Mouse (Mus musculus): ENCODE measurements around the gene Ugt1a7c. TPM values are rescaled to one million over a fixed set of nuclear protein-coding genes. Genes with fewer than 3 reads are reported as not detected.

Ugt1a7c gene
- polyA plus RNA-seq, 1 experiment from 2014 or later = 2.8 TPM

- Histone ChIP-seq H3K36me3 (ENCODE audit: control insufficient read depth, insufficient read depth, low read length) (no peaks in the 10 kb centered on the region), H3K27me3 (replicated peaks; ENCODE audit: control insufficient read depth, insufficient read depth, low read length) (no peaks in the 10 kb centered on the region), H3K4me1 (replicated peaks; ENCODE audit: control insufficient read depth, insufficient read depth, low read length) (no peaks in the 10 kb centered on the region), H3K4me2 (no peak overlapping the region), H3K4me3 (ENCODE audit: low read depth, low read length) (no peak overlapping the region), H3K9ac (ENCODE audit: low read depth, low read length) (no peak overlapping the region), H3K9me3 (ENCODE audit: control insufficient read depth, low read length) (peaks cover 80% of the 10 kb centered on the region), H3K27ac (ENCODE audit: low read depth, low read length) (no peak overlapping the region)
- ATAC-seq (replicated peaks; ENCODE audit: low FRiP score) = no peak
- WGBS = 69% methylated on average over 8 of the region's 8 CpGs
- no peak for DNase-seq (ENCODE audit: low spot score)
These were observed 158.2 kb downstream of the Ugt1a7c start for GRCm38 (mm10) chr1:88253106-88253505.

- Histone ChIP-seq H3K36me3 (ENCODE audit: control insufficient read depth, insufficient read depth, low read length) (no peaks in the 10 kb centered on the region), H3K4me2 (no peak overlapping the region), H3K27ac (ENCODE audit: low read depth, low read length) (no peak overlapping the region), H3K9ac (ENCODE audit: low read depth, low read length) (no peak overlapping the region), H3K4me3 (ENCODE audit: low read depth, low read length) (no peak overlapping the region), H3K4me1 (replicated peaks; ENCODE audit: control insufficient read depth, insufficient read depth, low read length) (no peaks in the 10 kb centered on the region), H3K27me3 (replicated peaks; ENCODE audit: control insufficient read depth, insufficient read depth, low read length) (no peaks in the 10 kb centered on the region), H3K9me3 (ENCODE audit: control insufficient read depth, low read length) (peaks cover 76% of the 10 kb centered on the region)
- no peak for DNase-seq (ENCODE audit: low spot score)
- ATAC-seq (replicated peaks; ENCODE audit: low FRiP score) = no peak
- WGBS = 69% methylated on average over 6 of the region's 6 CpGs
These were observed 158.7 kb downstream of the Ugt1a7c start for GRCm38 (mm10) chr1:88253540-88253939.

- no peak overlapping the region for H3K4me2 ChIP-seq
- no peak overlapping the region for H3K9ac ChIP-seq (ENCODE audit: low read depth, low read length)
- peaks cover 62% of the 10 kb centered on the region for H3K9me3 ChIP-seq (ENCODE audit: control insufficient read depth, low read length)
- H3K27ac ChIP-seq (ENCODE audit: low read depth, low read length) = no peak overlapping the region
- 79% methylated on average over 12 of the region's 12 CpGs for WGBS
- H3K27me3 ChIP-seq (replicated peaks; ENCODE audit: control insufficient read depth, insufficient read depth, low read length) = no peaks in the 10 kb centered on the region
- H3K36me3 ChIP-seq (ENCODE audit: control insufficient read depth, insufficient read depth, low read length) = no peaks in the 10 kb centered on the region
- DNase-seq (ENCODE audit: low spot score) = no peak
- H3K4me3 ChIP-seq (ENCODE audit: low read depth, low read length) = no peak overlapping the region
- no peak for ATAC-seq (replicated peaks; ENCODE audit: low FRiP score)
- peaks cover 8% of the 10 kb centered on the region for H3K4me1 ChIP-seq (replicated peaks; ENCODE audit: control insufficient read depth, insufficient read depth, low read length)
These were observed 160.1 kb downstream of the Ugt1a7c start for GRCm38 (mm10) chr1:88254793-88255465.

- Histone ChIP-seq H3K9me3 (ENCODE audit: control insufficient read depth, low read length) (peaks cover 57% of the 10 kb centered on the region), H3K4me3 (ENCODE audit: low read depth, low read length) (no peak overlapping the region), H3K36me3 (ENCODE audit: control insufficient read depth, insufficient read depth, low read length) (peaks cover under 1% of the 10 kb centered on the region; the same call in 1 of the 2 replicates), H3K27me3 (replicated peaks; ENCODE audit: control insufficient read depth, insufficient read depth, low read length) (no peaks in the 10 kb centered on the region), H3K4me1 (replicated peaks; ENCODE audit: control insufficient read depth, insufficient read depth, low read length) (peaks cover 14% of the 10 kb centered on the region), H3K27ac (ENCODE audit: low read depth, low read length) (no peak overlapping the region), H3K4me2 (no peak overlapping the region), H3K9ac (ENCODE audit: low read depth, low read length) (no peak overlapping the region)
- DNase-seq (ENCODE audit: low spot score) (no peak), ATAC-seq (replicated peaks; ENCODE audit: low FRiP score) (no peak)
- WGBS = 63% methylated on average over 2 of the region's 2 CpGs
These were observed 160.6 kb downstream of the Ugt1a7c start for GRCm38 (mm10) chr1:88255466-88255857.

GRCm38 (mm10) chr1:88255989-88256754 is 161.3 kb downstream of the Ugt1a7c start:
- 75% methylated on average over 13 of the region's 13 CpGs for WGBS
- H3K9me3 ChIP-seq (ENCODE audit: control insufficient read depth, low read length) = peaks cover 56% of the 10 kb centered on the region

GRCm38 (mm10) chr1:88256886-88257663 is 162.2 kb downstream of the Ugt1a7c start:
- H3K27me3 ChIP-seq (replicated peaks; ENCODE audit: control insufficient read depth, insufficient read depth, low read length) = no peaks in the 10 kb centered on the region
- no peak overlapping the region for H3K4me2 ChIP-seq
- H3K9me3 ChIP-seq (ENCODE audit: control insufficient read depth, low read length) = peaks cover 55% of the 10 kb centered on the region
- no peak for ATAC-seq (replicated peaks; ENCODE audit: low FRiP score)
- WGBS = 72% methylated on average over 10 of the region's 10 CpGs
- no peak overlapping the region for H3K27ac ChIP-seq (ENCODE audit: low read depth, low read length)
- peaks cover 15% of the 10 kb centered on the region for H3K36me3 ChIP-seq (ENCODE audit: control insufficient read depth, insufficient read depth, low read length)
- peaks cover 29% of the 10 kb centered on the region for H3K4me1 ChIP-seq (replicated peaks; ENCODE audit: control insufficient read depth, insufficient read depth, low read length)
- no peak overlapping the region for H3K4me3 ChIP-seq (ENCODE audit: low read depth, low read length)
- H3K9ac ChIP-seq (ENCODE audit: low read depth, low read length) = no peak overlapping the region
- no peak for DNase-seq (ENCODE audit: low spot score)

More at GRCm38 (mm10) chr1:88255989-88256754, 161.3 kb downstream of the Ugt1a7c start:
- Histone ChIP-seq H3K4me1 (replicated peaks; ENCODE audit: control insufficient read depth, insufficient read depth, low read length) (peaks cover 21% of the 10 kb centered on the region), H3K4me3 (ENCODE audit: low read depth, low read length) (no peak overlapping the region), H3K27ac (ENCODE audit: low read depth, low read length) (no peak overlapping the region), H3K27me3 (replicated peaks; ENCODE audit: control insufficient read depth, insufficient read depth, low read length) (no peaks in the 10 kb centered on the region), H3K36me3 (ENCODE audit: control insufficient read depth, insufficient read depth, low read length) (peaks cover 6% of the 10 kb centered on the region), H3K9ac (ENCODE audit: low read depth, low read length) (no peak overlapping the region), H3K4me2 (no peak overlapping the region)
- DNase-seq (ENCODE audit: low spot score) (no peak), ATAC-seq (replicated peaks; ENCODE audit: low FRiP score) (no peak)

- Histone ChIP-seq H3K9me3 (ENCODE audit: control insufficient read depth, low read length) (peaks cover 49% of the 10 kb centered on the region), H3K4me3 (ENCODE audit: low read depth, low read length) (no peak overlapping the region), H3K4me2 (no peak overlapping the region), H3K36me3 (ENCODE audit: control insufficient read depth, insufficient read depth, low read length) (peaks cover 21% of the 10 kb centered on the region), H3K9ac (ENCODE audit: low read depth, low read length) (no peak overlapping the region), H3K27me3 (replicated peaks; ENCODE audit: control insufficient read depth, insufficient read depth, low read length) (no peaks in the 10 kb centered on the region), H3K4me1 (replicated peaks; ENCODE audit: control insufficient read depth, insufficient read depth, low read length) (peaks cover 35% of the 10 kb centered on the region), H3K27ac (ENCODE audit: low read depth, low read length) (no peak overlapping the region)
- no peak for DNase-seq (ENCODE audit: low spot score)
- no peak for ATAC-seq (replicated peaks; ENCODE audit: low FRiP score)
- WGBS = 79% methylated on average over 6 of the region's 6 CpGs
These were observed 162.8 kb downstream of the Ugt1a7c start for GRCm38 (mm10) chr1:88257681-88258080.

- Histone ChIP-seq H3K9me3 (ENCODE audit: control insufficient read depth, low read length) (peaks cover 44% of the 10 kb centered on the region), H3K27me3 (replicated peaks; ENCODE audit: control insufficient read depth, insufficient read depth, low read length) (no peaks in the 10 kb centered on the region), H3K4me2 (no peak overlapping the region), H3K27ac (ENCODE audit: low read depth, low read length) (no peak overlapping the region), H3K4me3 (ENCODE audit: low read depth, low read length) (no peak overlapping the region), H3K9ac (ENCODE audit: low read depth, low read length) (no peak overlapping the region), H3K36me3 (ENCODE audit: control insufficient read depth, insufficient read depth, low read length) (peaks cover 28% of the 10 kb centered on the region), H3K4me1 (replicated peaks; ENCODE audit: control insufficient read depth, insufficient read depth, low read length) (peaks cover 35% of the 10 kb centered on the region)
- ATAC-seq (replicated peaks; ENCODE audit: low FRiP score) = no peak
- no peak for DNase-seq (ENCODE audit: low spot score)
- WGBS = 69% methylated on average over 6 of the region's 6 CpGs
These were observed 163.5 kb downstream of the Ugt1a7c start for GRCm38 (mm10) chr1:88258361-88258760.
